ENCODE assay signal across 8 mouse cellular contexts in the genomic region with DNA sequence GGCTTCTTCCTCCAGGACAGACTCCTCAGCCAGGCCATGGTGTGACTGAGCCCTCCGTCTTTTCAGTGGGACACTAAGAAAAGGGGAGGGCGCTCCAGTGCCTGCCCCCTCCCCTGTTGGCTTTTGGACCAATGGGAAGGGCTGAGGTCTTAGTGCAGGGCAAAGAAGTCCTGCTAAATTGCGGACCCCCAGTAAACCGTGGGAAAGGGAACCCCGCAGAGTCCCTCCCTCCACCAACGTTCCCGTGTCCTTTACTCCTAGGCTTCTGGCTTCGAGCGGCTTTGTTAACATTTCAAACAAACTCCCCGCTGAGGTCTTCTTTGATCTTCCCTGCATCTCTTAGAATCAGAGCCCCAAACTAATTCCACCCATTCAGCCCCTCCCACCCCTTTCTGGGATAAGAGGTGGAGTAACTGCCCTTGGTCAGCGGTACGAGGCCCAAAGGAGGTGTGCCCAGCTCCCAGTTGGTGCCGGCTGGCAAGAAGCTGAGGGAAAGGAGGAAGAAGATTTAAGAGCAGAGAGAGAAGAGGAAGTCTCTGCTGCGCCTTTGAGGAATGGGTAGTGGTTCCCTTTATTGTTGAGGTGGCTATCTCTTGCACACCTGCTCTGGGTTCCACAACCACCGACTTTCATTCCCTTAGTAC. TPM values are rescaled to one million over a fixed set of nuclear protein-coding genes. Genes with fewer than 3 reads are reported as not detected.
DNase-seq lines count a peak whose midpoint lies in the region; ATAC-seq and TF ChIP-seq lines count a peak whose summit lies in the region.

No protein-coding gene starts in this region.

- peak; percentile 71 for ATAC-seq in intestine, embryonic 14.5 days (replicated peaks; ENCODE audit: low FRiP score, low TSS enrichment, low read depth)
- ATAC-seq in lung, postnatal 0 days: peak; percentile 14; the same call in 1 of the 2 replicates
- peak; percentile 41; the same call in 1 of the 2 replicates for ATAC-seq in stomach, embryonic 16.5 days (ENCODE audit: insufficient read depth, low FRiP score)

- no peak overlapping the region for H3K27ac ChIP-seq in ES-Bruce4 (ENCODE audit: insufficient read depth, low read length)
- H3K27ac ChIP-seq in bone marrow macrophage, adult 2 months (ENCODE audit: insufficient read depth, low read depth, low read length): peak overlapping the region; percentile 98
- peak overlapping the region; percentile 81 for H3K27ac ChIP-seq in intestine, embryonic 14.5 days (ENCODE audit: low read depth)
- H3K27ac ChIP-seq in lung, postnatal 0 days (ENCODE audit: low read length): peak overlapping the region; percentile 75
- H3K27ac ChIP-seq in stomach, embryonic 16.5 days (ENCODE audit: low read length): peak overlapping the region; percentile 96
- no peak overlapping the region; the same call in 1 of the 2 replicates for H3K27ac ChIP-seq in layer of hippocampus, adult 2 months

- no peak for TF ChIP-seq CTCF in ES-Bruce4 (IDR thresholded peaks at IDR 0.05; ENCODE audit: low read depth, low read length)
- no peak for TF ChIP-seq CTCF in bone marrow macrophage, adult 2 months (IDR thresholded peaks at IDR 0.05; ENCODE audit: low read depth, low read length)
- TF ChIP-seq CTCF in lung, postnatal 0 days (IDR thresholded peaks at IDR 0.05): no peak
- TF ChIP-seq CTCF in layer of hippocampus, adult 2 months (conservative IDR thresholded peaks at IDR 0.05): no peak

- no peak for TF ChIP-seq POLR2A in ES-Bruce4 (IDR thresholded peaks at IDR 0.05; ENCODE audit: insufficient read depth, low read length)
- no peak for TF ChIP-seq POLR2A in bone marrow macrophage, adult 2 months (IDR thresholded peaks at IDR 0.05; ENCODE audit: borderline replicate concordance, low read depth, low read length)

- H3K9me3 ChIP-seq in ES-Bruce4 (replicated peaks; ENCODE audit: control insufficient read depth, insufficient read depth, low read length, poor library complexity, severe bottlenecking): no peaks in the 10 kb centered on the region
- no peaks in the 10 kb centered on the region for H3K9me3 ChIP-seq in intestine, embryonic 14.5 days (ENCODE audit: control insufficient read depth, low read length)
- H3K9me3 ChIP-seq in lung, postnatal 0 days (ENCODE audit: low read length): no peaks in the 10 kb centered on the region
- H3K9me3 ChIP-seq in stomach, embryonic 16.5 days (replicated peaks; ENCODE audit: control insufficient read depth, low read length): no peaks in the 10 kb centered on the region

- H3K9ac ChIP-seq in ES-Bruce4 (ENCODE audit: low read depth, poor library complexity, severe bottlenecking): no peak overlapping the region
- no peak overlapping the region for H3K9ac ChIP-seq in intestine, embryonic 14.5 days (ENCODE audit: low read length)
- 0 out of 2 replicates have a peak overlapping the region, but pooled peaks have one; percentile 12 for H3K9ac ChIP-seq in lung, postnatal 0 days (replicated peaks; ENCODE audit: low read depth)
- peak overlapping the region; percentile 60 for H3K9ac ChIP-seq in stomach, embryonic 16.5 days (ENCODE audit: low read length)

- WGBS in intestine, embryonic 14.5 days: 5% methylated on average over 15 of the region's 15 CpGs
- WGBS in lung, postnatal 0 days: 7% methylated on average over 14 of the region's 15 CpGs
- whole genome bisulfite sequencing in stomach, embryonic 16.5 days: 9% methylated on average over 15 of the region's 15 CpGs

- no peak for TF ChIP-seq EP300 in ES-Bruce4 (IDR thresholded peaks at IDR 0.05; ENCODE audit: insufficient read depth, low read depth, low read length)
- TF ChIP-seq EP300 in lung, postnatal 0 days (IDR thresholded peaks at IDR 0.05): no peak

- no peaks in the 10 kb centered on the region for H3K27me3 ChIP-seq in ES-Bruce4 (ENCODE audit: control insufficient read depth, insufficient read depth, low read length, poor library complexity, severe bottlenecking)
- H3K27me3 ChIP-seq in intestine, embryonic 14.5 days (replicated peaks; ENCODE audit: control insufficient read depth, insufficient read depth, low read length): peaks cover 30% of the 10 kb centered on the region
- H3K27me3 ChIP-seq in lung, postnatal 0 days (replicated peaks; ENCODE audit: insufficient read depth, low read length): 0 out of 2 replicates have a peak, but pooled peaks cover 3% of the 10 kb centered on the region
- no peaks in the 10 kb centered on the region for H3K27me3 ChIP-seq in stomach, embryonic 16.5 days (ENCODE audit: control insufficient read depth, insufficient read depth, low read length)

- DNase-seq in intestine, embryonic 14.5 days (ENCODE audit: low spot score): peak; percentile 60
- DNase-seq in lung, postnatal 0 days (ENCODE audit: low spot score): peak; percentile 49
- no peak for DNase-seq in layer of hippocampus, postnatal 36 days
- no peak for DNase-seq in frontal cortex, adult 2 months (ENCODE audit: extremely low spot score in 1 of 2, low spot score in 1 of 2)
- DNase-seq in layer of hippocampus, adult 2 months (ENCODE audit: low spot score in 2 of 2): no peak

- H3K36me3 ChIP-seq in ES-Bruce4 (ENCODE audit: control insufficient read depth, insufficient read depth, low read length, poor library complexity, severe bottlenecking): no peaks in the 10 kb centered on the region
- H3K36me3 ChIP-seq in intestine, embryonic 14.5 days (ENCODE audit: control insufficient read depth, insufficient read depth, low read length): no peaks in the 10 kb centered on the region
- no peaks in the 10 kb centered on the region for H3K36me3 ChIP-seq in lung, postnatal 0 days (ENCODE audit: insufficient read depth, low read length)
- H3K36me3 ChIP-seq in stomach, embryonic 16.5 days (ENCODE audit: control insufficient read depth, insufficient read depth, low read length): no peaks in the 10 kb centered on the region

- H3K4me3 ChIP-seq in ES-Bruce4 (ENCODE audit: low read depth, low read length): peak overlapping the region; percentile 13
- H3K4me3 ChIP-seq in bone marrow macrophage, adult 2 months (ENCODE audit: insufficient read depth, low read length): peak overlapping the region; percentile 27
- H3K4me3 ChIP-seq in intestine, embryonic 14.5 days (ENCODE audit: low read depth, low read length): no peak overlapping the region
- H3K4me3 ChIP-seq in lung, postnatal 0 days (ENCODE audit: low read depth, low read length): no peak overlapping the region
- H3K4me3 ChIP-seq in stomach, embryonic 16.5 days (replicated peaks; ENCODE audit: low read length): peak overlapping the region; percentile 9; the same call in 1 of the 2 replicates
- H3K4me3 ChIP-seq in layer of hippocampus, adult 2 months: no peak overlapping the region

- peak overlapping the region; percentile 30 for H3K4me2 ChIP-seq in intestine, embryonic 14.5 days (ENCODE audit: low read length)
- H3K4me2 ChIP-seq in lung, postnatal 0 days (replicated peaks; ENCODE audit: low read depth, low read length): 0 out of 2 replicates have a peak overlapping the region, but pooled peaks have one; percentile 12
- H3K4me2 ChIP-seq in stomach, embryonic 16.5 days (ENCODE audit: low read depth, low read length): peak overlapping the region; percentile 45

- peaks cover 8% of the 10 kb centered on the region for H3K4me1 ChIP-seq in ES-Bruce4 (ENCODE audit: control insufficient read depth, insufficient read depth, low read length)
- peaks cover 62% of the 10 kb centered on the region for H3K4me1 ChIP-seq in bone marrow macrophage, adult 2 months (ENCODE audit: control insufficient read depth, insufficient read depth, low read length)
- H3K4me1 ChIP-seq in intestine, embryonic 14.5 days (replicated peaks; ENCODE audit: control insufficient read depth, insufficient read depth, low read length): peaks cover 13% of the 10 kb centered on the region; the same call in 1 of the 2 replicates
- H3K4me1 ChIP-seq in lung, postnatal 0 days (ENCODE audit: insufficient read depth, low read depth, low read length): peaks cover 4% of the 10 kb centered on the region; the same call in 1 of the 2 replicates
- peaks cover 24% of the 10 kb centered on the region for H3K4me1 ChIP-seq in stomach, embryonic 16.5 days (ENCODE audit: control insufficient read depth, insufficient read depth, low read length)

RNA-seq across cellular contexts. Expression of a gene that starts 9.6 kb away (rescaled TPM):
- 50.2 and 55.1 TPM in 2 replicates for polyA plus RNA-seq in ES-Bruce4 (2011; ENCODE audit: insufficient read depth, insufficient read length, low read depth, missing spikeins)
- polyA plus RNA-seq in bone marrow macrophage, adult 2 months (2012; ENCODE audit: insufficient read depth, insufficient read length, missing spikeins): 5.0 and 6.3 TPM in 2 replicates
- 7.2 and 7.4 TPM in 2 replicates for polyA plus RNA-seq in intestine, embryonic 14.5 days (2014; fragmentation: Nextera tagmentation; extraction: Ambion mirVana)
- polyA plus RNA-seq in lung, postnatal 0 days (2015; fragmentation: Nextera tagmentation; extraction: Ambion mirVana): 6.7 and 7.9 TPM in 2 replicates
- polyA plus RNA-seq in stomach, embryonic 16.5 days (2015; fragmentation: Nextera tagmentation; extraction: Ambion mirVana): 8.2 and 8.5 TPM in 2 replicates
- 1 to 10 TPM; 5.8 TPM for total RNA-seq in layer of hippocampus, postnatal 36 days (2021)
- polyA plus RNA-seq in frontal cortex, adult 2 months (2012; rRNA removed): 7.5 and 9.2 TPM in 2 replicates
- 1 to 10 TPM; 6.7 to 7.4 TPM for total RNA-seq in layer of hippocampus, adult 2 months (2021)

RNA-seq across cellular contexts. Expression of a gene that starts 35.8 kb away (rescaled TPM):
- 0.87 and 0.90 TPM in 2 replicates for polyA plus RNA-seq in ES-Bruce4 (2011; ENCODE audit: insufficient read depth, insufficient read length, low read depth, missing spikeins)
- polyA plus RNA-seq in bone marrow macrophage, adult 2 months (2012; ENCODE audit: insufficient read depth, insufficient read length, missing spikeins): not detected in 2 replicates
- 1.3 and 2.1 TPM in 2 replicates for polyA plus RNA-seq in intestine, embryonic 14.5 days (2014; fragmentation: Nextera tagmentation; extraction: Ambion mirVana)
- polyA plus RNA-seq in lung, postnatal 0 days (2015; fragmentation: Nextera tagmentation; extraction: Ambion mirVana): 0.80 and 0.98 TPM in 2 replicates
- 3.0 and 3.9 TPM in 2 replicates for polyA plus RNA-seq in stomach, embryonic 16.5 days (2015; fragmentation: Nextera tagmentation; extraction: Ambion mirVana)
- 1 to 10 TPM in 1 of 2 experiments, under 1 TPM in 1; 0.56 to 1.1 TPM for total RNA-seq in layer of hippocampus, postnatal 36 days (2021)
- polyA plus RNA-seq in frontal cortex, adult 2 months (2012; rRNA removed): 1.3 TPM in 2 replicates
- 1 to 10 TPM in 1 of 2 experiments, under 1 TPM in 1; 0.98 to 1.1 TPM for total RNA-seq in layer of hippocampus, adult 2 months (2021)

Comparison
In these comparisons a context has a peak if more than half of its experiments do, and no peak if none do; other contexts are left out.
1. H3K27ac ChIP-seq: peak in bone marrow macrophage, adult 2 months (single experiment), intestine, embryonic 14.5 days (single experiment), lung, postnatal 0 days (single experiment) and stomach, embryonic 16.5 days (single experiment); none in ES-Bruce4 (single experiment) and layer of hippocampus, adult 2 months (single experiment).
2. H3K4me3 ChIP-seq: peak in ES-Bruce4 (single experiment), bone marrow macrophage, adult 2 months (single experiment) and stomach, embryonic 16.5 days (single experiment); none in intestine, embryonic 14.5 days (single experiment), lung, postnatal 0 days (single experiment) and layer of hippocampus, adult 2 months (single experiment).
3. H3K9ac ChIP-seq: peak in lung, postnatal 0 days (single experiment) and stomach, embryonic 16.5 days (single experiment); none in ES-Bruce4 (single experiment) and intestine, embryonic 14.5 days (single experiment).
4. ATAC-seq: peak in every context shown above with its lines; median percentile 71 in intestine, embryonic 14.5 days; 41 in stomach, embryonic 16.5 days; 14 in lung, postnatal 0 days.
5. DNase-seq: peak in intestine, embryonic 14.5 days (single experiment) and lung, postnatal 0 days (single experiment); none in layer of hippocampus, postnatal 36 days (0 of 2), frontal cortex, adult 2 months (0 of 2) and layer of hippocampus, adult 2 months (0 of 2).
6. Peak in every context shown above with its lines, with median percentiles within 50 percentile points of each other: H3K4me2 ChIP-seq.